Mouse (Mus musculus) right cerebral cortex, postnatal 4 days (tissue): ENCODE data around the gene Alkbh1.

Experiments
- DNase-seq: peaks from one replicate; pipeline ENCODE4 v3.0.0-alpha.2; 2022

Gene Alkbh1

GRCm38 (mm10) chr12:87379496-87379895, 64.3 kb downstream of the Alkbh1 start:
- DNase-seq: no peak
